Mouse (Mus musculus): ENCODE data around the gene Trpt1. TPM values are rescaled to one million over a fixed set of nuclear protein-coding genes. Genes with fewer than 3 reads are reported as not detected.
A peak's percentile ranks its signal among the peaks of the same experiment; 100 is the strongest.

Trpt1 gene
- polyA plus RNA-seq, 1 experiment from 2014 or later, result 29.8 TPM

GRCm38 (mm10) chr19:6952712-6953037 lies 43.3 kb upstream of the Trpt1 start:
- Histone ChIP-seq H3K27me3 (ENCODE audit: control insufficient read depth, insufficient read depth, low read length) (no peaks in the 10 kb centered on the region), H3K4me1 (ENCODE audit: control insufficient read depth, insufficient read depth, low read length) (peaks cover 10% of the 10 kb centered on the region; the same call in 1 of the 2 replicates), H3K4me3 (ENCODE audit: low read depth, low read length) (peak overlapping the region; percentile 43; the same call in 1 of the 2 replicates), H3K9ac (replicated peaks; ENCODE audit: low read depth, low read length) (no peak overlapping the region), H3K36me3 (ENCODE audit: control insufficient read depth, insufficient read depth, low read length) (peaks cover 8% of the 10 kb centered on the region; the same call in 1 of the 2 replicates), H3K27ac (ENCODE audit: low read depth, low read length) (no peak overlapping the region), H3K4me2 (ENCODE audit: low read depth, low read length) (peak overlapping the region; percentile 97; the same call in 1 of the 2 replicates), H3K9me3 (ENCODE audit: control insufficient read depth, low read length) (no peaks in the 10 kb centered on the region)
- WGBS, result 54% methylated on average over 3 of the region's 3 CpGs
- ATAC-seq (ENCODE audit: low read depth), result no peak

GRCm38 (mm10) chr19:6954046-6954445 lies 41.9 kb upstream of the Trpt1 start:
- no peak for ATAC-seq (ENCODE audit: low read depth)
- H3K36me3 ChIP-seq (ENCODE audit: control insufficient read depth, insufficient read depth, low read length), result peaks cover 8% of the 10 kb centered on the region; the same call in 1 of the 2 replicates
- no peaks in the 10 kb centered on the region for H3K9me3 ChIP-seq (ENCODE audit: control insufficient read depth, low read length)
- no peak overlapping the region for H3K4me2 ChIP-seq (ENCODE audit: low read depth, low read length)
- no peak overlapping the region for H3K27ac ChIP-seq (ENCODE audit: low read depth, low read length)
- H3K27me3 ChIP-seq (ENCODE audit: control insufficient read depth, insufficient read depth, low read length), result no peaks in the 10 kb centered on the region
- no peak overlapping the region for H3K9ac ChIP-seq (replicated peaks; ENCODE audit: low read depth, low read length)
- no peak overlapping the region for H3K4me3 ChIP-seq (ENCODE audit: low read depth, low read length)
- 57% methylated on average over 9 of the region's 9 CpGs for WGBS
- H3K4me1 ChIP-seq (ENCODE audit: control insufficient read depth, insufficient read depth, low read length), result peaks cover 10% of the 10 kb centered on the region; the same call in 1 of the 2 replicates

GRCm38 (mm10) chr19:6955424-6955823 lies 40.5 kb upstream of the Trpt1 start:
- Histone ChIP-seq H3K4me2 (ENCODE audit: low read depth, low read length) (no peak overlapping the region), H3K4me3 (ENCODE audit: low read depth, low read length) (no peak overlapping the region), H3K9me3 (ENCODE audit: control insufficient read depth, low read length) (no peaks in the 10 kb centered on the region), H3K4me1 (ENCODE audit: control insufficient read depth, insufficient read depth, low read length) (peaks cover 3% of the 10 kb centered on the region; the same call in 1 of the 2 replicates), H3K9ac (replicated peaks; ENCODE audit: low read depth, low read length) (no peak overlapping the region), H3K27me3 (ENCODE audit: control insufficient read depth, insufficient read depth, low read length) (no peaks in the 10 kb centered on the region), H3K27ac (ENCODE audit: low read depth, low read length) (no peak overlapping the region), H3K36me3 (ENCODE audit: control insufficient read depth, insufficient read depth, low read length) (peaks cover 8% of the 10 kb centered on the region; the same call in 1 of the 2 replicates)
- WGBS, result 84% methylated on average over 7 of the region's 7 CpGs
- ATAC-seq (ENCODE audit: low read depth), result no peak

GRCm38 (mm10) chr19:6956461-6956860 lies 39.5 kb upstream of the Trpt1 start:
- Histone ChIP-seq H3K9ac (replicated peaks; ENCODE audit: low read depth, low read length) (no peak overlapping the region), H3K4me1 (ENCODE audit: control insufficient read depth, insufficient read depth, low read length) (peaks cover 3% of the 10 kb centered on the region; the same call in 1 of the 2 replicates), H3K9me3 (ENCODE audit: control insufficient read depth, low read length) (no peaks in the 10 kb centered on the region), H3K4me3 (ENCODE audit: low read depth, low read length) (no peak overlapping the region), H3K27ac (ENCODE audit: low read depth, low read length) (no peak overlapping the region), H3K4me2 (ENCODE audit: low read depth, low read length) (no peak overlapping the region), H3K36me3 (ENCODE audit: control insufficient read depth, insufficient read depth, low read length) (peaks cover 8% of the 10 kb centered on the region; the same call in 1 of the 2 replicates), H3K27me3 (ENCODE audit: control insufficient read depth, insufficient read depth, low read length) (no peaks in the 10 kb centered on the region)
- WGBS, result 79% methylated on average over 10 of the region's 10 CpGs
- no peak for ATAC-seq (ENCODE audit: low read depth)

- no peak overlapping the region for H3K9ac ChIP-seq (replicated peaks; ENCODE audit: low read depth, low read length)
- H3K27me3 ChIP-seq (ENCODE audit: control insufficient read depth, insufficient read depth, low read length), result no peaks in the 10 kb centered on the region; the same call in 1 of the 2 replicates
- peak overlapping the region; percentile 25; the same call in 1 of the 2 replicates for H3K4me3 ChIP-seq (ENCODE audit: low read depth, low read length)
- no peaks in the 10 kb centered on the region for H3K36me3 ChIP-seq (ENCODE audit: control insufficient read depth, insufficient read depth, low read length)
- no peaks in the 10 kb centered on the region for H3K9me3 ChIP-seq (ENCODE audit: control insufficient read depth, low read length)
- peak overlapping the region; percentile 41 for H3K4me2 ChIP-seq (ENCODE audit: low read depth, low read length)
- H3K4me1 ChIP-seq (ENCODE audit: control insufficient read depth, insufficient read depth, low read length), result peaks cover 6% of the 10 kb centered on the region; the same call in 1 of the 2 replicates
- 15% methylated on average over 15 of the region's 15 CpGs for WGBS
- ATAC-seq (ENCODE audit: low read depth), result no peak
- no peak overlapping the region for H3K27ac ChIP-seq (ENCODE audit: low read depth, low read length)
Measured at GRCm38 (mm10) chr19:6968491-6969271, 27.2 kb upstream of the Trpt1 start.

- peak overlapping the region; percentile 41 for H3K4me2 ChIP-seq (ENCODE audit: low read depth, low read length)
- no peaks in the 10 kb centered on the region for H3K36me3 ChIP-seq (ENCODE audit: control insufficient read depth, insufficient read depth, low read length)
- no peaks in the 10 kb centered on the region; the same call in 1 of the 2 replicates for H3K27me3 ChIP-seq (ENCODE audit: control insufficient read depth, insufficient read depth, low read length)
- peak overlapping the region; percentile 25 for H3K4me3 ChIP-seq (ENCODE audit: low read depth, low read length)
- no peak overlapping the region for H3K27ac ChIP-seq (ENCODE audit: low read depth, low read length)
- WGBS, result 3% methylated on average over 8 of the region's 20 CpGs
- 0 out of 2 replicates have a peak, but pooled peaks have one; percentile 7 for ATAC-seq (ENCODE audit: low read depth)
- H3K9ac ChIP-seq (replicated peaks; ENCODE audit: low read depth, low read length), result 0 out of 2 replicates have a peak overlapping the region, but pooled peaks have one; percentile 4
- peaks cover 9% of the 10 kb centered on the region; the same call in 1 of the 2 replicates for H3K4me1 ChIP-seq (ENCODE audit: control insufficient read depth, insufficient read depth, low read length)
- H3K9me3 ChIP-seq (ENCODE audit: control insufficient read depth, low read length), result no peaks in the 10 kb centered on the region
Measured at GRCm38 (mm10) chr19:6969291-6969664, 26.7 kb upstream of the Trpt1 start.

GRCm38 (mm10) chr19:6969665-6970381 lies 26.1 kb upstream of the Trpt1 start:
- no peak overlapping the region for H3K27ac ChIP-seq (ENCODE audit: low read depth, low read length)
- H3K27me3 ChIP-seq (ENCODE audit: control insufficient read depth, insufficient read depth, low read length), result no peaks in the 10 kb centered on the region; the same call in 1 of the 2 replicates
- peaks cover 9% of the 10 kb centered on the region; the same call in 1 of the 2 replicates for H3K4me1 ChIP-seq (ENCODE audit: control insufficient read depth, insufficient read depth, low read length)
- H3K4me2 ChIP-seq (ENCODE audit: low read depth, low read length), result peak overlapping the region; percentile 41
- H3K4me3 ChIP-seq (ENCODE audit: low read depth, low read length), result peak overlapping the region; percentile 25
- ATAC-seq (ENCODE audit: low read depth), result 0 out of 2 replicates have a peak, but pooled peaks have one; percentile 9
- no peaks in the 10 kb centered on the region for H3K9me3 ChIP-seq (ENCODE audit: control insufficient read depth, low read length)
- under 1% methylated on average over 50 of the region's 55 CpGs for WGBS
- H3K9ac ChIP-seq (replicated peaks; ENCODE audit: low read depth, low read length), result 0 out of 2 replicates have a peak overlapping the region, but pooled peaks have one; percentile 4
- H3K36me3 ChIP-seq (ENCODE audit: control insufficient read depth, insufficient read depth, low read length), result no peaks in the 10 kb centered on the region

GRCm38 (mm10) chr19:6970460-6971085 lies 25.4 kb upstream of the Trpt1 start:
- H3K4me2 ChIP-seq (ENCODE audit: low read depth, low read length), result peak overlapping the region; percentile 41

More at GRCm38 (mm10) chr19:6970460-6971085, 25.4 kb upstream of the Trpt1 start:
- WGBS, result 15% methylated on average over 11 of the region's 11 CpGs
- H3K27ac ChIP-seq (ENCODE audit: low read depth, low read length), result no peak overlapping the region
- H3K4me3 ChIP-seq (ENCODE audit: low read depth, low read length), result no peak overlapping the region
- peaks cover 9% of the 10 kb centered on the region; the same call in 1 of the 2 replicates for H3K4me1 ChIP-seq (ENCODE audit: control insufficient read depth, insufficient read depth, low read length)
- H3K9me3 ChIP-seq (ENCODE audit: control insufficient read depth, low read length), result no peaks in the 10 kb centered on the region
- ATAC-seq (ENCODE audit: low read depth), result no peak
- H3K9ac ChIP-seq (replicated peaks; ENCODE audit: low read depth, low read length), result no peak overlapping the region
- no peaks in the 10 kb centered on the region for H3K36me3 ChIP-seq (ENCODE audit: control insufficient read depth, insufficient read depth, low read length)
- no peaks in the 10 kb centered on the region; the same call in 1 of the 2 replicates for H3K27me3 ChIP-seq (ENCODE audit: control insufficient read depth, insufficient read depth, low read length)

All from neural tube, embryonic 14.5 days (tissue).